Mouse (Mus musculus) ES-Bruce4 (cell line): ENCODE results near the gene Slc27a2. TPM values are rescaled to one million over a fixed set of nuclear protein-coding genes. Genes with fewer than 3 reads are reported as not detected.

Experiments
- H3K27ac ChIP-seq: 2 replicates; pipeline ENCODE4 v1.5.1; 2012; ENCODE audit warnings: low read length, inconsistent platforms; ENCODE audit not compliant: insufficient read depth
- H3K27me3 ChIP-seq: 2 replicates; pipeline ENCODE4 v1.6.1; 2012; ENCODE audit warnings: mild to moderate bottlenecking, low read length, inconsistent platforms; ENCODE audit not compliant: control insufficient read depth, poor library complexity, insufficient read depth, severe bottlenecking
- H3K36me3 ChIP-seq: 2 replicates; pipeline ENCODE4 v1.6.1; 2012; ENCODE audit warnings: inconsistent platforms, mild to moderate bottlenecking, low read length, moderate library complexity; ENCODE audit not compliant: control insufficient read depth, poor library complexity, insufficient read depth, severe bottlenecking
- H3K4me1 ChIP-seq: one replicate; pipeline ENCODE4 v1.8.1; 2011; ENCODE audit warnings: low read length; ENCODE audit not compliant: control insufficient read depth, insufficient read depth
- H3K4me3 ChIP-seq: 2 replicates; pipeline ENCODE4 v1.5.1; 2011; ENCODE audit warnings: low read depth, mild to moderate bottlenecking, low read length
- H3K9ac ChIP-seq: 2 replicates; pipeline ENCODE4 v1.6.1; 2012; ENCODE audit warnings: low read depth, mild to moderate bottlenecking, inconsistent platforms; ENCODE audit not compliant: poor library complexity, severe bottlenecking
- H3K9me3 ChIP-seq: replicated peaks from 2 replicates; pipeline ENCODE4 v1.6.1; 2012; ENCODE audit warnings: mild to moderate bottlenecking, low read length, inconsistent platforms; ENCODE audit not compliant: control insufficient read depth, poor library complexity, insufficient read depth, severe bottlenecking
- CTCF ChIP-seq: IDR thresholded peaks from one replicate; pipeline ENCODE4 v1.8.1; 2011; ENCODE audit warnings: low read depth, low read length
- EP300 ChIP-seq: IDR thresholded peaks from 2 replicates; pipeline ENCODE4 v1.6.1; 2011; ENCODE audit warnings: low read depth, low read length; ENCODE audit not compliant: insufficient read depth
- POLR2A ChIP-seq: IDR thresholded peaks from one replicate; pipeline ENCODE4 v1.8.1; 2011; ENCODE audit warnings: low read length; ENCODE audit not compliant: insufficient read depth
- polyA plus RNA-seq: library from polyadenylated mRNA; stranded (reverse); fragments of >200 nt; gene quantifications from 2 replicates; pipeline ENCODE4 v1.2.4, GENCODE M21; 2011; ENCODE audit warnings: low read depth; ENCODE audit not compliant: missing spikeins, insufficient read depth, insufficient read length

Slc27a2 gene
- polyA plus RNA-seq, 1 experiment: 9.7 TPM

DNA sequence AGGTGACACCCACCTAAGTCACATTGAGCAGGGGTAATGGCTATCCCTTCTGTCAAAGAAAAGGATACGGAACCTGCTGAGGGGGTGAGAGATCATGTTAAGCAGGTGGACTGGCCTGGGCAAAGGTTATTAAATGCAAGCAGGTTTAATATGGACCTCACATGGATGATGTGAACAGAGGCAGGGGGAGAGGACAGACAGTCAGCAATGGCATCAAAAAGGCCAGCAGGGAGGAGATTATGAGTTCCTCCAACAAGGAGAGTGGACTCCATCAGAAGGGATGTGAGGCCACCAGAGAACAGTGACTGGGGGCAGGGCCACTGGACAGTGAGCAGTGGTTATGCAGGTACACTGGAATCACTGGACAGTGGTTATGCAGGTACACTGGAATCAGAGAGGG lies 7.9 kb downstream of the Slc27a2 start:
- no peak overlapping the region for H3K9ac ChIP-seq
- H3K27ac ChIP-seq: no peak overlapping the region
- H3K4me1 ChIP-seq: no peaks in the 10 kb centered on the region
- H3K4me3 ChIP-seq: no peak overlapping the region
- peaks cover 2% of the 10 kb centered on the region; the same call in 1 of the 2 replicates for H3K36me3 ChIP-seq
- TF ChIP-seq EP300: no peak
- no peak for TF ChIP-seq CTCF
- TF ChIP-seq POLR2A: no peak
- H3K9me3 ChIP-seq: no peaks in the 10 kb centered on the region
- no peaks in the 10 kb centered on the region for H3K27me3 ChIP-seq

DNA sequence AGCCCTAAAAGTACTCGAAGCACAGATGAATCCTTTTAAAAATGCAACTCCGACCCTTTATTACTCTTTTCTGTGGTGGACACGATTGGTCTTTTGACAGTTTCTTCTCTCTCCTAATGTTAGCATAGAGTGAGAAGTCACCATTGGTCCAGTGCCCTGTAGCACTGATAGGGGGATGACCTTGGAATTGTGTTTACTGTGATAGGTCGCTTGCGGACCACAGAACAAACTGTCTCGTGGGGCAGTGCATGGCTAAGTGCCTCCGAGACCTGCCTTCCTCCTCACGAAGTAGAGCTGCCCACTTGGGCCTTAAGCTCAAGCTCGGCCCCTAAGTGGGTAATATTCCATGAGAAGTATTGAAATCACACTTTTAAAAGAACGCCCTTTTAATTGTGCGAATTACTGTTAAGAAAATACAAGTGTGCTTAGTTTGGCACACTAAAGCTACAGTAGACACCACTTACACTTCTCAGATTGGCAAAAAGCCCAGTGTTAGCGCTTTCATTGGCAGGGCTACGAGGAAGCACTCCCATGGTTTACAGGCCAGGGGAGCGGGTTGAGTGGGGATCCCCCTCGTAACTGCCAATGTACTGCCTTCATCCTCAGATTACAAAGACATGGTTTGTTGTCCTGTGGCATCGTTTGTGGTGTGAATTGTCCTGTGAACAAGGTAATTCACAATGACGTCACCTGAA lies 11.4 kb downstream of the Slc27a2 start:
- no peak overlapping the region for H3K4me3 ChIP-seq
- H3K9ac ChIP-seq: no peak overlapping the region
- H3K36me3 ChIP-seq: peaks cover 4% of the 10 kb centered on the region
- no peaks in the 10 kb centered on the region for H3K4me1 ChIP-seq
- H3K27me3 ChIP-seq: no peaks in the 10 kb centered on the region
- no peak for TF ChIP-seq POLR2A
- TF ChIP-seq EP300: no peak
- TF ChIP-seq CTCF: no peak
- H3K9me3 ChIP-seq: no peaks in the 10 kb centered on the region
- H3K27ac ChIP-seq: no peak overlapping the region

DNA sequence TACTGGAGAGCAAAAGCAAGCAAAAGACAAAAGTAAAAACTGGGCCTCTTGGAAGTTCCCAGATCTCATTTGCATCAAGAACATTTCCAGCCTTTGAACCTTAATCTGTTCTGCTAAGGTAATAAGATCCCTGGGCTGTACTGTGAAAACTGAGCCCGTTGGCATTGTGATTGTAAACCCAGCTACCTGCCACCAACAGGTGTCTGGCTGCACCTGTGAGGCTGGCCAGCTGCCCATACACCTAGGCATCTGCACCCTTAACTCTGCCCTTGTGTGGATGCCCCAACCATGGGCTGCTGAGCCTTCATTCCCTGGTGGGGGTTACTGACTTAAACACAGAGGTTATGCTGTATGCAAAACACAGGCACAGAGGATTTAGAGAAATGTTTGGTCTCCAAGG lies 20.0 kb downstream of the Slc27a2 start:
- Histone ChIP-seq H3K36me3 (peaks cover 5% of the 10 kb centered on the region), H3K9me3 (0 out of 2 replicates have a peak, but pooled peaks cover 2% of the 10 kb centered on the region), H3K27me3 (no peaks in the 10 kb centered on the region), H3K27ac (no peak overlapping the region), H3K4me1 (no peaks in the 10 kb centered on the region), H3K4me3 (no peak overlapping the region), H3K9ac (no peak overlapping the region)
- TF ChIP-seq POLR2A: no peak
- no peak for TF ChIP-seq CTCF
- TF ChIP-seq EP300: no peak

DNA sequence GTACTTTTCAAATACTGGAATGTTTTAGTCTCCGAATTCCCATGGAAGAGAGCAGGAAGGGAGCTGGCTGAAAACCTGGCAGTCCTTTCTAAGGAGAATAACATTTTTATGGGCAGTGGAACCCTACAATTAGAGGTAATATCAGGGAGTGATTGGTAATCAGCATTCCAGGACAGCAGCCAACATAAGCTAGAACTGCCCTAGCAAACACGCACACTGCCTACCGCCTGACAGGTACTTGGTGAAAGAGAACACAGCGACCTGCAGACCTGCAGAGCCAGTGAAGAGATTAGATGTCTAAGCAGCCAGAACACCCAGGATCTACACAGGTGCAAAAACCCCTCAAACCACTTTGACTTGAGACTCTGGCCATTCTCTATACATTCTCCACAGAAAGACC lies 20.5 kb downstream of the Slc27a2 start:
- Histone ChIP-seq H3K27ac (no peak overlapping the region), H3K4me1 (no peaks in the 10 kb centered on the region), H3K9ac (no peak overlapping the region), H3K9me3 (0 out of 2 replicates have a peak, but pooled peaks cover 2% of the 10 kb centered on the region), H3K27me3 (no peaks in the 10 kb centered on the region), H3K4me3 (no peak overlapping the region), H3K36me3 (peaks cover 5% of the 10 kb centered on the region)
- TF ChIP-seq CTCF: no peak
- TF ChIP-seq EP300: no peak
- no peak for TF ChIP-seq POLR2A

DNA sequence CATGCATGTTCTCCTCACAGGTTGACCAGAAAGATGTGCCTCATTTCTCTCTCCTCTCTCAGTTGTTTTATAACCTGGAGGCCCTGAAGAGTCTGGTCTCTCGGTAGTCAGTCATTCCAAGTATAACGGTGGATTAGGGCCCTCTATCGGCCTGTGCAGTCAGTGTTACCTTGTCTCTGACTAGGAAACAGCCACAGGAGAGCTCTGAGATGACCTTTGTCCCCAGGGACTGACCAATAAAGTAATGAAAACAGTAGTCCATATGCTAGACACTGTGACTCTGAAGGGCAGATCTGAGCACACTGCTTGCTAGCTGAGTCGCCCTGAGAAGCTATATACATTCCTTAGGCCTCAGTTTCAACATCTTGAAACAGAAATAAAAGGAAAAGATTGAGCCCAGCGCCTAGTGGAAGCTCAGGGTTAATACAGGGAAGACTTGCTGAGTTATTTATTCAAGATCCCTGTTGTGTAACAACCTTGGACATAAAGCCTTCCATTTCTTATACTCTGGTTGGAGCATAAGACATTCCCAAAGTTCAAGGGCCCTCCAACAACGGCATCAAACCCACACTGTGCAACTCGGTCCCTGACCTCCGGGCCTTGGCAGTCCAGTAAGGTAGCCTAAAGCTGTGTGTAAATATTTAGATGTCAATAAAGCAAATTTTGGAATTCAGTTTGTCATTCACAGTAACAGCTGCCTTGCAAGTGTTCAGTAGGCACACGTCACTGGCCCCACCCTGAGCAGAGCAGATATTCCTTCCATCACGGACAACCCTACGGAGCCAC lies 23.4 kb downstream of the Slc27a2 start:
- Histone ChIP-seq H3K27me3 (no peaks in the 10 kb centered on the region), H3K9ac (no peak overlapping the region), H3K36me3 (peaks cover 9% of the 10 kb centered on the region), H3K27ac (no peak overlapping the region), H3K9me3 (0 out of 2 replicates have a peak, but pooled peaks cover 2% of the 10 kb centered on the region), H3K4me3 (no peak overlapping the region), H3K4me1 (no peaks in the 10 kb centered on the region)
- TF ChIP-seq POLR2A (no peak), EP300 (no peak), CTCF (no peak)

DNA sequence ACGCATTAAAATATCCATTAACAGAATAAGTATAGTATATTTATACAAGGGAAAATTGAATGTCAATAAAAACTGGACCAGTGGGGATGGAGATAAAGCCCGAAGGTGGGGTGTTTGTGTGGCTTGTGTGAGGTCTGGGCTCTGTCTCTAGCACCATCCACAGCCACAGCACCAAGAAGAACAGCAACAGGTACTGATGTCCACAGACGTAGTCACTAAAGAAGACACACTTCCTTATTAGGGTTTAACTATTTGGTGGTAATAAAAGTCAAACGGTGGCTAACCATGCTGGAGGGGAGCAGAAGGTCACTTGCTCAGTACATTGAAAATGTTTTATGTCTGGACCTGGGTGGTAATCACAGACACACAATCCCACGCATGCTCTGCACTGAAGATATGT lies 25.2 kb downstream of the Slc27a2 start:
- Histone ChIP-seq H3K27me3 (no peaks in the 10 kb centered on the region), H3K27ac (no peak overlapping the region), H3K36me3 (peaks cover 9% of the 10 kb centered on the region), H3K9ac (no peak overlapping the region), H3K4me3 (no peak overlapping the region), H3K4me1 (no peaks in the 10 kb centered on the region), H3K9me3 (no peaks in the 10 kb centered on the region)
- TF ChIP-seq EP300: no peak
- TF ChIP-seq POLR2A: no peak
- no peak for TF ChIP-seq CTCF
